ENCODE assay signal across 10 mouse cellular contexts in genomic region chr7:31084140-31084539, GRCm38 (mm10). TPM values are rescaled to one million over a fixed set of nuclear protein-coding genes. Genes with fewer than 3 reads are reported as not detected.
DNase-seq lines count a peak whose midpoint lies in the region; ATAC-seq and TF ChIP-seq lines count a peak whose summit lies in the region.
"Had no signal": no experiment of that assay in that cellular context is flagged by ENCODE, and none has a peak within 500 bp of the region (broad histone marks: within the 10 kb centered on the region; RNA-seq: fewer than 3 reads in every experiment).

No protein-coding gene starts in this region.

- no peak for TF ChIP-seq POLR2A in kidney, adult 2 months (IDR thresholded peaks at IDR 0.05; ENCODE audit: low read depth, low read length)
- no peak for TF ChIP-seq POLR2A in cortical plate, adult 2 months (IDR thresholded peaks at IDR 0.05; ENCODE audit: extremely low read depth, insufficient read depth, low read length)

- H3K27ac ChIP-seq in forebrain, embryonic 14.5 days (ENCODE audit: low read depth, low read length): no peak overlapping the region
- no peak overlapping the region for H3K27ac ChIP-seq in forebrain, postnatal 0 days (ENCODE audit: low read depth, low read length)
- H3K27ac ChIP-seq in kidney, adult 2 months (ENCODE audit: insufficient read depth, low read depth, low read length): no peak overlapping the region
- peak overlapping the region; percentile 90 for H3K27ac ChIP-seq in cortical plate, adult 2 months (ENCODE audit: insufficient read depth, low read length)
- 0 out of 2 replicates have a peak overlapping the region, but pooled peaks have one; percentile 27 for H3K27ac ChIP-seq in limb, embryonic 15.5 days
- H3K27ac ChIP-seq: liver, embryonic 15.5 days had no signal

- H3K4me1 ChIP-seq in forebrain, embryonic 14.5 days (ENCODE audit: control insufficient read depth, insufficient read depth, low read length): no peaks in the 10 kb centered on the region
- no peaks in the 10 kb centered on the region for H3K4me1 ChIP-seq in forebrain, postnatal 0 days (ENCODE audit: insufficient read depth)
- no peaks in the 10 kb centered on the region for H3K4me1 ChIP-seq in kidney, adult 2 months (ENCODE audit: control insufficient read depth, insufficient read depth, low read length)
- H3K4me1 ChIP-seq in cortical plate, adult 2 months (ENCODE audit: control insufficient read depth, insufficient read depth, low read length): no peaks in the 10 kb centered on the region
- peaks cover 19% of the 10 kb centered on the region; the same call in 1 of the 2 replicates for H3K4me1 ChIP-seq in limb, embryonic 15.5 days
- H3K4me1 ChIP-seq: liver, embryonic 15.5 days had no signal

- no peak for TF ChIP-seq CTCF in forebrain, postnatal 0 days (IDR thresholded peaks at IDR 0.05; ENCODE audit: low read depth)
- no peak for TF ChIP-seq CTCF in kidney, adult 2 months (conservative IDR thresholded peaks at IDR 0.05; ENCODE audit: insufficient read depth, insufficient read length, low read depth, low read length)
- no peak for TF ChIP-seq CTCF in cortical plate, adult 2 months (IDR thresholded peaks at IDR 0.05; ENCODE audit: extremely low read depth, insufficient read depth, low read length)

- no peak for ATAC-seq in forebrain, embryonic 14.5 days
- no peak for ATAC-seq in forebrain, postnatal 0 days
- ATAC-seq in limb, embryonic 15.5 days (ENCODE audit: insufficient number of reproducible peaks, low FRiP score, low TSS enrichment, low read depth): no peak

- H3K4me2 ChIP-seq in forebrain, embryonic 14.5 days (ENCODE audit: low read length): no peak overlapping the region
- H3K4me2 ChIP-seq in forebrain, postnatal 0 days (ENCODE audit: low read depth): no peak overlapping the region
- H3K4me2 ChIP-seq in limb, embryonic 15.5 days: no peak overlapping the region
- H3K4me2 ChIP-seq: liver, embryonic 15.5 days had no signal

- no peaks in the 10 kb centered on the region for H3K27me3 ChIP-seq in forebrain, embryonic 14.5 days (replicated peaks; ENCODE audit: control insufficient read depth, insufficient read depth, low read length)
- H3K27me3 ChIP-seq in forebrain, postnatal 0 days (ENCODE audit: insufficient read depth, low read length): no peaks in the 10 kb centered on the region
- H3K27me3 ChIP-seq in kidney, adult 2 months (replicated peaks; ENCODE audit: control insufficient read depth, insufficient read depth, low read length): no peaks in the 10 kb centered on the region
- H3K27me3 ChIP-seq in limb, embryonic 15.5 days: no peaks in the 10 kb centered on the region
- H3K27me3 ChIP-seq: liver, embryonic 15.5 days had no signal

- DNase-seq in forebrain, embryonic 14.5 days (ENCODE audit: low spot score): peak; percentile 10
- DNase-seq in forebrain, postnatal 0 days: no peak
- DNase-seq in kidney, postnatal 14 days: peak; percentile 41
- DNase-seq in kidney, adult 2 months: no peak
- no peak for DNase-seq in cerebellum, postnatal 4 days (ENCODE audit: low spot score in 2 of 2)
- DNase-seq in layer of hippocampus, postnatal 25 days (ENCODE audit: extremely low spot score in 1 of 2, low spot score in 1 of 2): no peak

- H3K4me3 ChIP-seq in forebrain, embryonic 14.5 days (ENCODE audit: low read depth, low read length): no peak overlapping the region
- H3K4me3 ChIP-seq in forebrain, postnatal 0 days (ENCODE audit: low read depth, low read length): no peak overlapping the region
- H3K4me3 ChIP-seq in kidney, adult 2 months (ENCODE audit: insufficient read depth, low read depth, low read length): no peak overlapping the region
- H3K4me3 ChIP-seq in cortical plate, adult 2 months (ENCODE audit: insufficient read depth, low read length): no peak overlapping the region
- H3K4me3 ChIP-seq in limb, embryonic 15.5 days: no peak overlapping the region
- H3K4me3 ChIP-seq: liver, embryonic 15.5 days had no signal

- H3K9ac ChIP-seq in forebrain, embryonic 14.5 days (ENCODE audit: low read length): no peak overlapping the region
- no peak overlapping the region for H3K9ac ChIP-seq in forebrain, postnatal 0 days
- H3K9ac ChIP-seq in limb, embryonic 15.5 days: no peak overlapping the region
- H3K9ac ChIP-seq: liver, embryonic 15.5 days had no signal

- H3K36me3 ChIP-seq in forebrain, embryonic 14.5 days (ENCODE audit: control insufficient read depth, insufficient read depth, low read length): no peaks in the 10 kb centered on the region
- no peaks in the 10 kb centered on the region for H3K36me3 ChIP-seq in forebrain, postnatal 0 days (ENCODE audit: insufficient read depth)
- H3K36me3 ChIP-seq in kidney, adult 2 months (ENCODE audit: control insufficient read depth, insufficient read depth, low read length): no peaks in the 10 kb centered on the region
- no peaks in the 10 kb centered on the region for H3K36me3 ChIP-seq in limb, embryonic 15.5 days
- H3K36me3 ChIP-seq: liver, embryonic 15.5 days had no signal

- 58% methylated on average over 9 of the region's 9 CpGs for WGBS in forebrain, embryonic 14.5 days
- WGBS in forebrain, postnatal 0 days: 53% methylated on average over 9 of the region's 9 CpGs
- 66% methylated on average over 9 of the region's 9 CpGs for WGBS in kidney, adult 2 months
- 47% methylated on average over 9 of the region's 9 CpGs for whole genome bisulfite sequencing in limb, embryonic 15.5 days

- H3K9me3 ChIP-seq in forebrain, embryonic 14.5 days (replicated peaks; ENCODE audit: control insufficient read depth, low read length): no peaks in the 10 kb centered on the region
- no peaks in the 10 kb centered on the region for H3K9me3 ChIP-seq in forebrain, postnatal 0 days (ENCODE audit: low read length)
- H3K9me3 ChIP-seq in limb, embryonic 15.5 days: no peaks in the 10 kb centered on the region
- H3K9me3 ChIP-seq: liver, embryonic 15.5 days had no signal

RNA-seq across cellular contexts. Expression of gene Fxyd3, which starts 7.6 kb away (rescaled TPM):
- not detected in 2 replicates for polyA plus RNA-seq in forebrain, embryonic 14.5 days (2014; fragmentation: Nextera tagmentation; extraction: Ambion mirVana)
- total RNA-seq in forebrain, postnatal 0 days (2014; rRNA removed): not detected in 2 replicates
- polyA plus RNA-seq in forebrain, postnatal 0 days (2015; fragmentation: Nextera tagmentation; extraction: Ambion mirVana): not detected in 2 replicates
- polyA plus RNA-seq in kidney, adult 2 months (2012; rRNA removed): 4.8 and 5.1 TPM in 2 replicates
- 0.59 and 1.0 TPM in 2 replicates for polyA plus RNA-seq in cortical plate, adult 2 months (2012; rRNA removed)
- polyA plus RNA-seq in limb, embryonic 15.5 days (2015; fragmentation: Nextera tagmentation; extraction: Ambion mirVana): 76.1 and 91.8 TPM in 2 replicates
- total RNA-seq in layer of hippocampus, postnatal 25 days (2021): not detected
- polyA plus RNA-seq: midbrain, postnatal 0 days had no signal

RNA-seq across cellular contexts. Expression of gene Lgi4, which starts 25.0 kb away (rescaled TPM):
- polyA plus RNA-seq in forebrain, embryonic 14.5 days (2014; fragmentation: Nextera tagmentation; extraction: Ambion mirVana): 0.08 and 0.15 TPM in 2 replicates
- 1.1 and 1.6 TPM in 2 replicates for total RNA-seq in forebrain, postnatal 0 days (2014; rRNA removed)
- polyA plus RNA-seq in forebrain, postnatal 0 days (2015; fragmentation: Nextera tagmentation; extraction: Ambion mirVana): 0.68 and 0.98 TPM in 2 replicates
- 0.99 and 2.2 TPM in 2 replicates for polyA plus RNA-seq in kidney, adult 2 months (2012; rRNA removed)
- polyA plus RNA-seq in cortical plate, adult 2 months (2012; rRNA removed): 35.6 and 37.5 TPM in 2 replicates
- polyA plus RNA-seq in limb, embryonic 15.5 days (2015; fragmentation: Nextera tagmentation; extraction: Ambion mirVana): 0.58 and 0.88 TPM in 2 replicates
- 10 to 100 TPM; 31.9 to 36.1 TPM for total RNA-seq in layer of hippocampus, postnatal 25 days (2021)
- polyA plus RNA-seq: liver, embryonic 15.5 days had no signal

RNA-seq across cellular contexts. Expression of gene Fxyd1, which starts 27.1 kb away (rescaled TPM):
- polyA plus RNA-seq in forebrain, embryonic 14.5 days (2014; fragmentation: Nextera tagmentation; extraction: Ambion mirVana): 9.4 and 12.3 TPM in 2 replicates
- total RNA-seq in forebrain, postnatal 0 days (2014; rRNA removed): 14.9 and 19.5 TPM in 2 replicates
- polyA plus RNA-seq in forebrain, postnatal 0 days (2015; fragmentation: Nextera tagmentation; extraction: Ambion mirVana): 56.8 and 66.3 TPM in 2 replicates
- 107 and 119 TPM in 2 replicates for polyA plus RNA-seq in kidney, adult 2 months (2012; rRNA removed)
- 141 and 156 TPM in 2 replicates for polyA plus RNA-seq in cortical plate, adult 2 months (2012; rRNA removed)
- 107 and 155 TPM in 2 replicates for polyA plus RNA-seq in limb, embryonic 15.5 days (2015; fragmentation: Nextera tagmentation; extraction: Ambion mirVana)
- 100 to 1,000 TPM; 103 to 113 TPM for total RNA-seq in layer of hippocampus, postnatal 25 days (2021)

RNA-seq across cellular contexts. Expression of gene Hpn, which starts 30.9 kb away (rescaled TPM):
- not detected in 2 replicates for polyA plus RNA-seq in forebrain, embryonic 14.5 days (2014; fragmentation: Nextera tagmentation; extraction: Ambion mirVana)
- 0.48 TPM in 1 of 2 replicates, not detected in the other for total RNA-seq in forebrain, postnatal 0 days (2014; rRNA removed)
- 0.19 and 0.61 TPM in 2 replicates for polyA plus RNA-seq in forebrain, postnatal 0 days (2015; fragmentation: Nextera tagmentation; extraction: Ambion mirVana)
- 626 and 739 TPM in 2 replicates for polyA plus RNA-seq in kidney, adult 2 months (2012; rRNA removed)
- polyA plus RNA-seq in cortical plate, adult 2 months (2012; rRNA removed): 4.2 and 4.9 TPM in 2 replicates
- 2.4 and 3.4 TPM in 2 replicates for polyA plus RNA-seq in limb, embryonic 15.5 days (2015; fragmentation: Nextera tagmentation; extraction: Ambion mirVana)
- total RNA-seq in layer of hippocampus, postnatal 25 days (2021): 1 to 10 TPM; 2.3 to 4.2 TPM

RNA-seq across cellular contexts. Expression of gene Fxyd7, which starts 32.9 kb away (rescaled TPM):
- 46.8 and 67.8 TPM in 2 replicates for polyA plus RNA-seq in forebrain, embryonic 14.5 days (2014; fragmentation: Nextera tagmentation; extraction: Ambion mirVana)
- 74.3 and 92.0 TPM in 2 replicates for total RNA-seq in forebrain, postnatal 0 days (2014; rRNA removed)
- polyA plus RNA-seq in forebrain, postnatal 0 days (2015; fragmentation: Nextera tagmentation; extraction: Ambion mirVana): 167 and 231 TPM in 2 replicates
- polyA plus RNA-seq in kidney, adult 2 months (2012; rRNA removed): 1.8 and 2.2 TPM in 2 replicates
- polyA plus RNA-seq in cortical plate, adult 2 months (2012; rRNA removed): 378 and 426 TPM in 2 replicates
- polyA plus RNA-seq in limb, embryonic 15.5 days (2015; fragmentation: Nextera tagmentation; extraction: Ambion mirVana): 13.1 and 19.0 TPM in 2 replicates
- total RNA-seq in layer of hippocampus, postnatal 25 days (2021): 100 to 1,000 TPM; 151 to 157 TPM

Comparison
In these comparisons a context has a peak if more than half of its experiments do, and no peak if none do; other contexts are left out.
1. DNase-seq: peak in forebrain, embryonic 14.5 days (single experiment) and kidney, postnatal 14 days (single experiment); none in forebrain, postnatal 0 days (single experiment), kidney, adult 2 months (single experiment), cerebellum, postnatal 4 days (0 of 2) and layer of hippocampus, postnatal 25 days (0 of 2).
2. H3K27ac ChIP-seq: peak in cortical plate, adult 2 months (single experiment) and limb, embryonic 15.5 days (single experiment); none in forebrain, embryonic 14.5 days (single experiment), forebrain, postnatal 0 days (single experiment) and kidney, adult 2 months (single experiment).
3. RNA of gene Fxyd3, which starts 7.6 kb away (polyA plus RNA-seq): 76.1 to 91.8 TPM in limb, embryonic 15.5 days; 4.8 to 5.1 TPM in kidney, adult 2 months, 0.59 to 1.0 TPM in cortical plate, adult 2 months, not detected in forebrain, postnatal 0 days and not detected in forebrain, embryonic 14.5 days; every median in the first group is over 10 times any median in the second.
4. RNA of gene Lgi4, which starts 25.0 kb away (polyA plus RNA-seq): 35.6 to 37.5 TPM in cortical plate, adult 2 months; 0.99 to 2.2 TPM in kidney, adult 2 months, 0.68 to 0.98 TPM in forebrain, postnatal 0 days, 0.58 to 0.88 TPM in limb, embryonic 15.5 days and 0.08 to 0.15 TPM in forebrain, embryonic 14.5 days; every median in the first group is over 10 times any median in the second.